Mouse (Mus musculus) stomach, postnatal 0 days (tissue): Measurements from ENCODE around the gene Pip5k1b.

Experiments used
- CTCF ChIP-seq: IDR thresholded peaks from 2 replicates; pipeline ENCODE4 v1.5.1; 2016; ENCODE audit warnings: antibody characterized with exemption, low read depth, mild to moderate bottlenecking, moderate library complexity
- EP300 ChIP-seq: optimal IDR thresholded peaks from 2 replicates; pipeline ENCODE3; 2016; ENCODE audit warnings: antibody characterized with exemption

GRCm38 (mm10) chr19:24362626-24363321 lies 192.9 kb downstream of the Pip5k1b start:
- no peak for TF ChIP-seq CTCF
- no peak for TF ChIP-seq EP300
